Mouse (Mus musculus): ENCODE measurements around the gene Dguok.

DNA sequence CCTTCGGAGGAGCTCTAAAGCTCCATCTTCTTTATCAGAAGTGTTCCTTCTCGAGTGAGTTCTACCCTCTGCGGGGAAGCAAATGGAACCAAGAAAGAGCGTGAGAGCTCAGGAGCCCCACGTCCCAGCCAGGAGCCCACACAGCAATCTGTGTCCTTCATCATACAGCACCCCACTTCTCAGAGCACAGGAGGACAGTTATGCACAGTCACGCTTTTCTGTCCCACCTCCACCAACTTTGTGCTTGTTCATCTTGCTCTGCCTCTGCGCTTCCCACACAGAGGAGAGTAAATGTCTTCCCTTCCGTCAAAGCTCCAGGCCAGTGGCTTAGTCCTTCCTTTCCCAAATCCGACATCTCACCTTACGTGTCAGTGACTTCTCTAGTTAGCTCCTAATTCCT is 7.7 kb downstream of the Dguok start:
- TF ChIP-seq CTCF (IDR thresholded peaks at IDR 0.05; ENCODE audit: borderline replicate concordance, insufficient read depth, low read length) (no peak), POLR2A (IDR thresholded peaks at IDR 0.05; ENCODE audit: low read depth, low read length) (no peak)

Measured in embryonic fibroblast, embryonic 13.5 days (primary cell).